Mouse (Mus musculus) ES-E14 (cell line): ENCODE measurements around the gene Mrtfa. TPM values are rescaled to one million over a fixed set of nuclear protein-coding genes. Genes with fewer than 3 reads are reported as not detected.

Source experiments
- DNase-seq: peaks from one replicate; pipeline ENCODE4 v3.0.0-alpha.2; 2013; ENCODE audit warnings: low read depth, low spot score
- H3K27ac ChIP-seq: 2 replicates; pipeline ENCODE4 v1.5.1; 2012; ENCODE audit warnings: low read depth, mild to moderate bottlenecking, low read length, moderate library complexity, mixed read lengths; ENCODE audit not compliant: poor library complexity, insufficient read depth, severe bottlenecking
- H3K36me3 ChIP-seq: 2 replicates; pipeline ENCODE4 v1.6.1; 2012; ENCODE audit warnings: mild to moderate bottlenecking, low read length, moderate library complexity, mixed read lengths; ENCODE audit not compliant: control insufficient read depth, poor library complexity, insufficient read depth, severe bottlenecking
- H3K4me1 ChIP-seq, 2 experiments: fragments of 150-350 bp in 1 of 2; sonication (generic) in 1 of 2; 2 replicates each; pipeline ENCODE4 v1.6.1; 2012; ENCODE audit warnings: low read length in 2 of 2, mild to moderate bottlenecking in 1 of 2, mixed read lengths in 1 of 2; ENCODE audit not compliant: control insufficient read depth in 2 of 2, insufficient read depth in 2 of 2, poor library complexity in 1 of 2
- H3K4me3 ChIP-seq, 2 experiments: fragments of 150-350 bp in 1 of 2; sonication (generic) in 1 of 2; 2 replicates each; pipeline ENCODE4 v1.5.1; 2012; ENCODE audit warnings: low read length in 2 of 2, low read depth in 1 of 2, mild to moderate bottlenecking in 1 of 2, mixed read lengths in 1 of 2; ENCODE audit not compliant: insufficient read depth in 1 of 2, poor library complexity in 1 of 2, severe bottlenecking in 1 of 2
- H3K9ac ChIP-seq: 2 replicates; pipeline ENCODE4 v1.6.1; 2012; ENCODE audit warnings: low read depth, mild to moderate bottlenecking, low read length, mixed read lengths; ENCODE audit not compliant: poor library complexity, insufficient read depth, severe bottlenecking
- H3K9me3 ChIP-seq: fragments of 150-350 bp; sonication (generic); 2 replicates; pipeline ENCODE4 v1.6.1; 2012; ENCODE audit warnings: low read depth, mild to moderate bottlenecking, low read length; ENCODE audit not compliant: control insufficient read depth, insufficient read depth
- CHD2 ChIP-seq: IDR thresholded peaks from 2 replicates; pipeline ENCODE4 v1.6.1; 2014; ENCODE audit warnings: mild to moderate bottlenecking, low read depth, low read length, inconsistent platforms
- HCFC1 ChIP-seq: IDR thresholded peaks from 2 replicates; pipeline ENCODE4 v1.6.1; 2012; ENCODE audit warnings: low read length, inconsistent platforms, borderline replicate concordance; ENCODE audit not compliant: insufficient read depth
- MAFK ChIP-seq: IDR thresholded peaks from 2 replicates; pipeline ENCODE4 v1.6.1; 2014; ENCODE audit warnings: mild to moderate bottlenecking, low read depth, low read length, inconsistent platforms; ENCODE audit not compliant: insufficient read depth
- ZC3H11A ChIP-seq: IDR thresholded peaks from 2 replicates; pipeline ENCODE4 v1.6.1; 2012; ENCODE audit warnings: low read depth, mild to moderate bottlenecking, inconsistent platforms, low read length, borderline replicate concordance
- ZNF384 ChIP-seq: IDR thresholded peaks from 2 replicates; pipeline ENCODE4 v1.6.1; 2012; ENCODE audit warnings: low read depth, low read length, inconsistent platforms
- in situ Hi-C, 2 experiments: fragments of 600-800 bp; cut with MboI; formaldehyde crosslinking; loops; one replicate each; pipeline ENCODE4 v1.15.1; 2025; ENCODE audit warnings: low sequenced_read_pairs in 2 of 2, inconsistent platforms in 1 of 2; ENCODE audit not compliant: unreplicated experiment in 2 of 2
- total RNA-seq: library from RNA; depleted of rRNA; stranded (reverse); fragments of 300-350 nt; gene quantifications from 2 replicates; pipeline ENCODE4 v1.2.3, GENCODE M21; 2012

Gene Mrtfa
- total RNA-seq, 1 experiment, result 16.7 TPM

- H3K36me3 ChIP-seq, result no peaks in the 10 kb centered on the region
- peaks cover 0 to 5% of the 10 kb centered on the region in 2 experiments; a peak in 1 of 4 replicates for H3K4me1 ChIP-seq
- DNase-seq, result no peak
- TF ChIP-seq ZNF384 (no peak), HCFC1 (no peak), CHD2 (no peak), MAFK (no peak), ZC3H11A (no peak)
- H3K27ac ChIP-seq, result no peak overlapping the region
- no peak overlapping the region for H3K9ac ChIP-seq
- H3K9me3 ChIP-seq, result no peaks in the 10 kb centered on the region
- no peak overlapping the region for H3K4me3 ChIP-seq
- in situ Hi-C loops, result no loop called here
Measured at GRCm38 (mm10) chr15:81168735-81169134, 21.8 kb downstream of the Mrtfa start.

GRCm38 (mm10) chr15:81167831-81168230, 22.7 kb downstream of the Mrtfa start:
- in situ Hi-C loops, result no loop called here
- Histone ChIP-seq H3K9ac (no peak overlapping the region), H3K36me3 (no peaks in the 10 kb centered on the region), H3K27ac (no peak overlapping the region), H3K9me3 (no peaks in the 10 kb centered on the region), H3K4me3 (no peak overlapping the region), H3K4me1 (peaks cover 0 to 5% of the 10 kb centered on the region in 2 experiments; a peak in 1 of 4 replicates)
- TF ChIP-seq MAFK, result no peak
- no peak for TF ChIP-seq CHD2
- TF ChIP-seq ZC3H11A, result no peak
- no peak for TF ChIP-seq ZNF384
- TF ChIP-seq HCFC1, result no peak
- no peak for DNase-seq

- Histone ChIP-seq H3K27ac (no peak overlapping the region; the same call in 1 of the 2 replicates), H3K4me1 (peaks cover 0 to 5% of the 10 kb centered on the region in 2 experiments; a peak in 1 of 4 replicates), H3K36me3 (no peaks in the 10 kb centered on the region), H3K9me3 (no peaks in the 10 kb centered on the region), H3K9ac (no peak overlapping the region), H3K4me3 (no peak overlapping the region)
- in situ Hi-C loops, result no loop called here
- TF ChIP-seq HCFC1 (no peak), CHD2 (no peak), ZNF384 (no peak), MAFK (no peak), ZC3H11A (no peak)
- DNase-seq, result no peak
Measured at GRCm38 (mm10) chr15:81166291-81166690, 24.3 kb downstream of the Mrtfa start.

GRCm38 (mm10) chr15:81164560-81165310, 25.8 kb downstream of the Mrtfa start:
- TF ChIP-seq ZNF384 (no peak), ZC3H11A (no peak), MAFK (no peak), HCFC1 (no peak), CHD2 (no peak)
- Histone ChIP-seq H3K4me3 (no peak overlapping the region), H3K27ac (no peak overlapping the region), H3K4me1 (peaks cover 0 to 5% of the 10 kb centered on the region in 2 experiments; a peak in 1 of 4 replicates), H3K36me3 (no peaks in the 10 kb centered on the region), H3K9me3 (no peaks in the 10 kb centered on the region), H3K9ac (no peak overlapping the region)
- no peak for DNase-seq
- in situ Hi-C loops, result no loop called here

GRCm38 (mm10) chr15:81161571-81161970, 29.0 kb downstream of the Mrtfa start:
- H3K36me3 ChIP-seq, result no peaks in the 10 kb centered on the region
- in situ Hi-C loops, result no loop called here
- H3K4me1 ChIP-seq, result peaks cover 0 to 2% of the 10 kb centered on the region in 2 experiments; a peak in 2 of 4 replicates
- no peak overlapping the region for H3K4me3 ChIP-seq
- no peak for TF ChIP-seq HCFC1
- no peak for TF ChIP-seq ZNF384
- TF ChIP-seq ZC3H11A, result no peak
- TF ChIP-seq CHD2, result no peak
- no peak for TF ChIP-seq MAFK
- no peak overlapping the region for H3K9ac ChIP-seq
- DNase-seq, result no peak
- H3K27ac ChIP-seq, result no peak overlapping the region
- no peaks in the 10 kb centered on the region for H3K9me3 ChIP-seq
